Mouse (Mus musculus) kidney, adult 8-10 months (tissue): Measurements from ENCODE around the gene Btbd8.

Experiments used
- DNase-seq, 2 experiments: peaks; one replicate each; pipeline ENCODE4 v3.0.0; 2022

Btbd8 gene

DNA sequence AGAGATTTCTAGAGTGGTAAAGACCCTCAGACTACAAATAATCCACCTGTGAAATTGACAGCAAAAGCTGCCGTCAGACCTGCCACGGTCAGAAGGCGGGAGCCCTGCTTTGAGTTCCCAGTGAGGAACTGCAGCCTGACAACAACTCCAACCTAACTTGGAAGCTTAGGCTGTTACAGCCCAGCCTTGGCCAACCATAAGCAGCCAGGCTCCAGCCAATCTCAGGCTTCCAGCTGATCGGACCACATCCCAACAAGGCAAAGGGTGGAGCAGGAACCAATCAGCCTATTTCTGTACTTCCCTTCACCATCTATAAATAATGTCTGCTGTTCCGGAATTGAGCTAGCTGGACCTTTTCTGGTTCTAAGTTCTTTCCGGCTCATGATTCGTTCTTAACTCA is 84.1 kb downstream of the Btbd8 start:
- DNase-seq, result peak; percentile 13 to 27

DNA sequence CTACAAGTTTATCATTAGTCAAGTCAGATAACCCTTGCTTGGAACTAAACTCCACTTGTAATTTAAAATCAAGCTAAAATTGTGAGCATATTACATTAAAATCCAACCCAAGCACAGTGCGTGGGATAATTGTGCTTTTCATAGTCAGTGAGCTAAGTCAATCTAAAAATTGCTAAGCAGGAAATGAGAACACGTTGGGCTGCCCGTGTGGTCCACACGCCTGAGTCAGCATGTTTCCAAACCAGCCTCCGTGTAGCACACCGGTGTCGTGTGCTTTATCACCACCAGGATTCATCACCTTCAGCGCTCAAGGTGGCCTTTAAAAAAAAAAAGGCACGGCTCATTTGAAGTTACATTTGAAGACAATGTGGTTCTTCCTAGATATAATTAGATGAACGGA is 86.5 kb downstream of the Btbd8 start:
- DNase-seq, result no peak

DNA sequence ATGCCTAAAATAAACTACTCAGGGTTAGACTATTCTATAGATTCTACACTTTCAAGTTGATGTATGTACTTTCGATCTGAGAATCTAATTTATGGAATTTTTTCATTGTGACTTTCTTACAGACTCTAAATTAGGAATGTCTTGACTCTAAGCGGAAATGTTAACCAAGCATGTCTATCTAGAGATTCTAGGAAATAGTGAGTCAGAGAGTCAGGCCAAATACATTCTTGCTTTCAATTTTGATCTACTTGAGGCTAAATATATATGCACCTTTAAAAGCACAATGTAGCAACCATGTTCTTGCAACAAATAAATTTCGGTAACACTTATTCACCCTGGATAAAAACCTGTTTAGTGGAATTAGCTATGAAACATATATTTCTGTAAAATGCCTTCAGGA is 91.1 kb downstream of the Btbd8 start:
- no peak for DNase-seq

DNA sequence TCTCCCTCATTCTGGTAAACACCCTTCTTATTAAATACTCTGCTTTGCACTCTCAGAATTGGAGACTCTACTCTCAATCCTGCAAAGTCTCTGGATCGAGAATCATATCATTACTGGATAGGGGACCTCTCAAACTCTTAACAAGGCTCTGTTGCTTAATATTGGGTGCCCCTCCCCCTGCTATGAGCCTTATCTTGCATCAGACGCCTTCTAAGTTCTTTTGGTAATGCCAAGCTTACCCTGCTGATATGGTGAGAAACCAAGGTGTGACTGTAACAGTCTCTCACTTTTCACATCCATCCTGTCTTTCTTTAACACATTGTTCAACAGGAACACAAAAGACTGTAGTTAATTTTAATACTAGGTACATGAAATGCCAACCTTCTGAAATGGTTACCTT is 95.8 kb downstream of the Btbd8 start:
- no peak for DNase-seq

DNA sequence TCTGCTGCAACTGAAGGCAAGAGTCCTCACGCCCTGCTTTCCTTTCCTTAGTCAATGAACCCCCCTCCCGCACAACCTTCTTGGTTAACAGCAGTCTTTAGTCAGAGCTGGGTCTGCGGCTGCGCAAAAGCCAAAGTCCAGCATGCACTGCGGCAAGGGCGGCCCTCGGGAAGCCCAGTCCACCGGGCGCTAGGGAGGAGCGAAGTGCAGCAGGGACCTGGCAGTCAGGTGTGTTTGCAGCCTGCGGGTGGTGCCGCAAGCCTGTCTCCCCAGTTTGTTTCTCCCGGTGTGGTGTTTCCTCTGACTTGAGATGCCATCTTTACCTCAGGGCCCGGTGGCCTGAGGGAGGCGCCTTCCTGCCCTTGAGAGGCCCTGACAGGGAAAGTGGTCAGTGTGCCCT is 96.8 kb downstream of the Btbd8 start, which contains the start of gene 1700028K03Rik:
Gene 1700028K03Rik (plus strand): TSS at position 129 of the 400 bp plus-strand sequence.
- DNase-seq, result no peak

DNA sequence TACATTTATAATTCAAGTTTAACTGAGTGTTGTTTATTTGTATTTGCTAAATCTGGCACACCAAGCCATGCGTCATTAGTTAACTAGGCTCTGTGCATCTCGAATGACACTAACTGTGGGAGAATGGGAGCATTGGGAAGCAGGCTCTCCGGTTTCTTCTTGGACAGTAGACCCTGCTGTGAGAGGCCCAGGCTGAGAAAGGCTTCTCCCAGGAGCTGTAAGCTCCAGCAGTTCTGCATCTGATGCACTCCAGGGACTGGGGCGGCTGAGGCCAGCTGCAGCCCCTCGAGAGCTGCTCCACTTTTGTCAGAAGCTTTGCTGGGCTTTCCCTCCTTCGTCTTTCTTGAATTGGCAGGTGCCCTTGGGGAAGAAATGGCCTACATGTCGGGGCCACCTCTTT is 103.9 kb downstream of the Btbd8 start:
- no peak for DNase-seq

DNA sequence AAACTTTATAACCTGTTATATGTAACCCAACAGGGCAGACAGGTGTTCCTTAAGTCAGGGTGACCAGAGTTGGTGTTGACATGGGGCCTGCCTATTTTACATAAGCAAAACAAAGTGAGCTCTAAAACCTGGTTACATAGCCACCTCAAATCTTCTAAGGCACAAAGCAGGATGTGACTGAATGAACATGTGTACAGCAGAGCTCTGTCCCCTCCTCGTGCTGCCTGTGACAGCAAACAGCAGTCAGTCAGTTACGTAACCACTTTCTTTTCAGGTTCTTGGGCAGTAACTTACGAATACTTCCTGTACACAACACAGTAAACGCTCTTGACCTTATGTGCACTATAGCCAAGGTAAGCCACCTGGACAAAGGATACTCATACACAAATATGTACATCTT is 108.1 kb downstream of the Btbd8 start:
- no peak for DNase-seq

DNA sequence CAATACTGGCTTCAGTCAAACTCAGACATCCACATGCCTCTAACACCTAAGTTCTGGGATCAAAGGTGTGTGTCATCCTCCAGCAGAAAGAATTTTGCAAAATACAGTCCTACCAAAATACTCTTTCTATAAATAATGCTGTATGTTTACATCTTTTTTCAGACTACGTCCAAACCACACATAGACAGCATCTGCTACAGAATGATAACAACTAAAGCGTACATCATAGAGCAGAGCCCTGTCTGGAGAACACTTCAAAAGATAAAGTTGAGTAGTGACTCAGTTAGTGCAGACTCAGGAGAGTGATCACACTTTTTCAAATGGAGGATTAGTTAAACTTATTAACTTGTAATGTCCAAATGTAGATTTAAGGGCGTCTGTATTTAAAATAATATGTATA is 110.2 kb downstream of the Btbd8 start:
- DNase-seq, result no peak

DNA sequence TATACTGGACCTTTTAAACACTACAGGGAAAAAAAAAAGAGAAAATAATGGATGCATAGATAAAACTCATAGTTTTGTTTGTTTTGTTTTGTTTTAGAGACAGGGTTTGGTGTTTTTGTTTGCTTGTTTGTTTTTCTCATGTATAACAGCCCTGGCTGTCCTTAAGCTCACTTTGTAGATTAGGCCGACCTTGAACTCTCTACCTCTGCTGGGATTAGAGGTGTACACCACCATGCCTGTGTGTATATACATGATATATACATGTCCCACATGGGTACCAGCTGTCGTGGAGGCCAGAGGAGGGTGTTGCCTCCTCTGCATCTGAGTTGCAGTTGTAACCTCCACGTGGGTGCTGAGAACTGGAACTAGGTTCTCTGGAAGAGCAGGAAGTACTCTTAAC is 110.6 kb downstream of the Btbd8 start:
- no peak for DNase-seq

DNA sequence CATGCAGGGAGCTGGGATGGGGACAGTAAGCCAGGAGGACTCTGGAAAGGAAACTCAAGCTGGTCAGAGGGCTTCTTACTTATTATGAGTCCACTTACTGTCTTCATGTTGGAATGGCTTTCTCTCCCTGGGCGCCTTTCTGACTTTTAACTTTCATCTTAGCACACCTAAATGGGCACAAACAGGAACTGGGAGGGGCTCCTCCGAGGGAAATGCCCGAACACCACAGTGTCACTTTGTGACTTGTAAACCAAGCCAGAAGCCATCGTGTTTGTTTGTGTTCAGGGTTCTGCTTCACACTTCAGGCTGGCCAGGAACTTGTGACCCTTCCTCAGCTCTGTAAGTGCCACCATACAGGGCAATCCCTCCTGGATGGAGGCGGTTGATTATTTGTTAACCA is 116.5 kb downstream of the Btbd8 start:
- no peak for DNase-seq

DNA sequence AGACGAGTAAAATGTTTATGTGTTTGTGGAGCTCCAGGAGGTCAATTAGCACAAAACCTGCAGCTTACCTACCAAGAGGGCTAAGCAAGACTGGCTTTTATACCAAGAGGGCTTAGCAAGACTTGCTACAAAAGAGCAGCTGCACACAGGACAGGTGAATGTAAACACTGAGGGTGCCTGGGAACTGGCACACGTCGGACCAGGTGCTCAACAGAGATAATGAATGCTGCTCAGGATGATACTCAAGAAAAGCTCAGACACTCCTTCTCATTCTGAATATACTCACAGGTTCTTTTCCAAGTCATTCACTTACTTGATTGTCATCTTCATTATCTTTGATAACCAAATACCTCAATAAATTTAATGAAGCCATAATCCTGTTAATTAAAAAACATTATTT is 119.2 kb downstream of the Btbd8 start:
- no peak for DNase-seq
